Mouse (Mus musculus) lung, embryonic 16.5 days (tissue): ENCODE results near the gene Cdk17. TPM values are rescaled to one million over a fixed set of nuclear protein-coding genes. Genes with fewer than 3 reads are reported as not detected.
A peak's percentile ranks its signal among the peaks of the same experiment; 100 is the strongest.

Experiments used
- ATAC-seq: fragments of 200-750 bp; cut with Nextera tagmentation; 2 replicates; pipeline ENCODE4 v1.8.0; 2017; ENCODE audit warnings: low read depth, mild to moderate bottlenecking, moderate library complexity
- H3K27ac ChIP-seq: fragments of 300-500 bp; sonication (generic); 2 replicates; pipeline ENCODE4 v1.5.1; 2014; ENCODE audit warnings: mild to moderate bottlenecking, control low read depth, low read length
- H3K27me3 ChIP-seq: fragments of 300-500 bp; sonication (generic); 2 replicates; pipeline ENCODE4 v1.6.1; 2014; ENCODE audit warnings: low read depth, low read length, mixed read lengths; ENCODE audit not compliant: control insufficient read depth, insufficient read depth
- H3K36me3 ChIP-seq: fragments of 300-500 bp; sonication (generic); 2 replicates; pipeline ENCODE4 v1.6.1; 2014; ENCODE audit warnings: low read length; ENCODE audit not compliant: control insufficient read depth, insufficient read depth
- H3K4me1 ChIP-seq: fragments of 300-500 bp; sonication (generic); replicated peaks from 2 replicates; pipeline ENCODE4 v1.6.1; 2014; ENCODE audit warnings: low read length, mixed read lengths; ENCODE audit not compliant: control insufficient read depth, insufficient read depth
- H3K4me2 ChIP-seq: fragments of 300-500 bp; sonication (generic); 2 replicates; pipeline ENCODE4 v1.6.1; 2014; ENCODE audit warnings: low read depth, low read length, control low read depth
- H3K4me3 ChIP-seq: fragments of 300-500 bp; sonication (generic); 2 replicates; pipeline ENCODE4 v1.5.1; 2014; ENCODE audit warnings: mild to moderate bottlenecking, low read length, control low read depth
- H3K9ac ChIP-seq: fragments of 300-500 bp; sonication (generic); 2 replicates; pipeline ENCODE4 v1.6.1; 2014; ENCODE audit warnings: low read length, control low read depth
- H3K9me3 ChIP-seq: fragments of 300-500 bp; sonication (generic); 2 replicates; pipeline ENCODE4 v1.6.1; 2016; ENCODE audit warnings: low read length; ENCODE audit not compliant: control insufficient read depth
- WGBS: fragments of 180-500 bp; shearing (Covaris S2); extraction: QIAGEN DNeasy Blood & Tissue Kit; methylation state at CpG from one replicate; pipeline ENCODE4 v1.1.7; 2014; 5-methylcytosine and 5-hydroxymethylcytosine counted together
- polyA plus RNA-seq: library from polyadenylated mRNA; unstranded; fragments of >200 nt; fragmentation: Nextera tagmentation; extraction: Ambion mirVana; gene quantifications from 2 replicates; pipeline ENCODE4 v1.2.1, GENCODE M21; 2015

Gene Cdk17
- polyA plus RNA-seq, 1 experiment from 2014 or later: 15.0 TPM

DNA sequence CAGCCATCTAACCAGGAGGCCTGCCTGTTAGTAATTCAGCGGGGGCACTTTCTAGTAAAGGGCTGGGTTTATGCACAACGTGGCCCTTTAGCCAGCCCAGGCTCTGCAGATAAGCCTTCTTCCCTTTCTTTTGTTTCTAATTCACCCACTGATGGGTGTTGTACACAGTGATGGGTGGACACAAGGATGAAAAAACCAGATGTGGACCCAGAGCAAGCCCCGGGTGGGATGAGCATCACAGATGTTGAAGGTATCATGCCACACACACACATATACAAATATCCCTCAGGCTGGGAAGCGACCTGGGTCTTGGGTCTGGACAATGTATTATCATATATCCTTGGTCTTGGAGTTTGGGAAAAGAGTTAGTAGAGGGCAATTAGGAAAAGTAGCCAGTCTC is 142.6 kb downstream of the Cdk17 start:
- no peaks in the 10 kb centered on the region for H3K36me3 ChIP-seq
- whole genome bisulfite sequencing: 60% methylated on average over 4 of the region's 4 CpGs
- peak overlapping the region; percentile 10 for H3K27ac ChIP-seq
- H3K9me3 ChIP-seq: no peaks in the 10 kb centered on the region
- H3K4me2 ChIP-seq: peak overlapping the region; percentile 4
- H3K4me3 ChIP-seq: no peak overlapping the region
- H3K4me1 ChIP-seq: peaks cover under 1% of the 10 kb centered on the region
- no peak overlapping the region for H3K9ac ChIP-seq
- no peaks in the 10 kb centered on the region for H3K27me3 ChIP-seq
- ATAC-seq: no peak

DNA sequence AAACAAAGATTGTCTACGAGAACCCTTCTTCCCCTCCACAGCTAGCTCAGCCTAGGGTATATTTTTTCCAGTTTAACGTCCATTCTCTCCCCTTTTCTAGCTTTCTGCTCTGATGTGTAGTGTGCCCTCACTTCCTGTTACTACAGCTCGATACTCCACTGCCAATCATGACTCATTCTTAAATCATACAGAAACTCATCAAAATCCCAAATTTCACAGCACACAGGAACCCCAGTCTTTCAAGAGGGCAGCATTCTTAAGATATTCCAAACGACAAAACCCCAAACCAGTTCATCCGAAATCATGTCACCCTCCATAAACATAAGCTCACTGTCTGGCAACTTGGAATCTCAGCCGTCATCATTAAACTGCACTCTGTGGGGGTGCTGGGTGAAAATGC is 145.3 kb downstream of the Cdk17 start:
- no peak for ATAC-seq
- H3K9me3 ChIP-seq: no peaks in the 10 kb centered on the region
- no peaks in the 10 kb centered on the region for H3K27me3 ChIP-seq
- H3K27ac ChIP-seq: 0 out of 2 replicates have a peak overlapping the region, but pooled peaks have one; percentile 16
- WGBS: 36% methylated on average over 6 of the region's 6 CpGs
- peak overlapping the region; percentile 75 for H3K4me2 ChIP-seq
- no peaks in the 10 kb centered on the region for H3K36me3 ChIP-seq
- H3K9ac ChIP-seq: peak overlapping the region; percentile 8; the same call in 1 of the 2 replicates
- H3K4me3 ChIP-seq: 0 out of 2 replicates have a peak overlapping the region, but pooled peaks have one; percentile 23
- peaks cover 5% of the 10 kb centered on the region; the same call in 1 of the 2 replicates for H3K4me1 ChIP-seq

DNA sequence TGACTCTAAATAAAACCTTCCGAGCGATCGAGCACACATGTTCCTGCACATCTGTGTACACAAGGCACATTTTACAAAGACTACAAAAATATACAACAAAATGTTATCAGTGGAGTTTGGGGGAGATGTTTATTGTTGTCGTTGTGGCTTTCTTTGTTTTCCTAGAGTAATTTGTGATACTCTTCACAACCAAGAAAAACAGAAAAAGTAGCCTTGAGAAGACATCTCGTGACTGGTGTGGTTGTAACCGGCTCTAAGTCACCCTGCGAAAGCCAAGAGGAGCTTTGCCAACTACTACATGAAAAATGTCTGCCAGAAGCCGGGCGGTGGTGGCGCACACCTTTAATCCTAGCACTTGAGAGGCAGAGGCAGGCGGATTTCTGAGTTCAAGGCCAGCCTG is 145.7 kb downstream of the Cdk17 start:
- Histone ChIP-seq H3K9me3 (no peaks in the 10 kb centered on the region), H3K27ac (no peak overlapping the region), H3K36me3 (no peaks in the 10 kb centered on the region), H3K4me3 (peak overlapping the region; percentile 23; the same call in 1 of the 2 replicates), H3K4me2 (peak overlapping the region; percentile 75), H3K4me1 (peaks cover 5% of the 10 kb centered on the region; the same call in 1 of the 2 replicates), H3K27me3 (no peaks in the 10 kb centered on the region), H3K9ac (peak overlapping the region; percentile 30; the same call in 1 of the 2 replicates)
- ATAC-seq: no peak
- 54% methylated on average over 11 of the region's 11 CpGs for WGBS

DNA sequence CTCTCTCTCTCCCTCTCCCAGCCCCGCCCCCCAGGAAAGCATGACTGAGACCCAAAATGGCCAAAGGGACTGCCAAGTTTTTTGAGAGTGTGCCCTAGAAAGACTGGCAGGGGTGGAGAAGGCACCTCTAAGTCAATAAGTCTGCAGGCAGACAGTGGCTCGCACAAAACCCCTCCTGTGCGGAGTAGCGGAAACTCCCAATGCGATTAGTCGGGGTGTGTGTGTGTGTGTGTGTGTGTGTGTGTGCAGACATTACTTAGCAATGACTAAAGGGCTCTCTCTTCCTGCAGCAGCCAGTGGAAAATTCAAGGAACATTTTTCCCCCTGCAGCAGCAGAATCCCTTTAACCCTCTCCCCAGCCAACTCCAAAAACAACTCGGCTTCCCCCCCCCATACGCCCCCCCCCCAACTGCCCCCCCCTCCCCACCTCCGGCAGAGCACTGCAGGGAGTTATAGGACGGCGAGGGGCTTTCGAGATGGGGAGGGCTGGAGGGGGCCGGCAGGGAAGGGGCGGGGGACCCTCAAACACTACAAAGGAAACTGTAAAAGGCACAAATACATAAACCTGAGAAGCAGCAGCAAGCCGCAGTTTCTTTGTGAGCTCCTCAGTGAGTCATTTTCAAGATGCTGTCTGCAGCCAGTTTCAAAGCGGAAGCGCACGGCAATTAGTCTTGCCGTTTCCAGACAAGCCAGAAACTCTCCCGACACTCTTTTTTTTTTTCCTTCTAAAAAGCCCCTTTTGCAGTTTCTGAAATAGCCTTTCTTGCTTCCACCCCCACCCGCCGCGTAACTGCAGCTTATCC is 148.7 kb downstream of the Cdk17 start:
- peak overlapping the region; percentile 75 for H3K4me2 ChIP-seq
- H3K9me3 ChIP-seq: no peaks in the 10 kb centered on the region
- H3K27me3 ChIP-seq: no peaks in the 10 kb centered on the region
- H3K27ac ChIP-seq: peak overlapping the region; percentile 95
- H3K36me3 ChIP-seq: no peaks in the 10 kb centered on the region
- WGBS: under 1% methylated on average over 20 of the region's 23 CpGs
- peak; percentile 64 for ATAC-seq
- peaks cover 5% of the 10 kb centered on the region; the same call in 1 of the 2 replicates for H3K4me1 ChIP-seq
- peak overlapping the region; percentile 93 for H3K9ac ChIP-seq
- peak overlapping the region; percentile 64 for H3K4me3 ChIP-seq

DNA sequence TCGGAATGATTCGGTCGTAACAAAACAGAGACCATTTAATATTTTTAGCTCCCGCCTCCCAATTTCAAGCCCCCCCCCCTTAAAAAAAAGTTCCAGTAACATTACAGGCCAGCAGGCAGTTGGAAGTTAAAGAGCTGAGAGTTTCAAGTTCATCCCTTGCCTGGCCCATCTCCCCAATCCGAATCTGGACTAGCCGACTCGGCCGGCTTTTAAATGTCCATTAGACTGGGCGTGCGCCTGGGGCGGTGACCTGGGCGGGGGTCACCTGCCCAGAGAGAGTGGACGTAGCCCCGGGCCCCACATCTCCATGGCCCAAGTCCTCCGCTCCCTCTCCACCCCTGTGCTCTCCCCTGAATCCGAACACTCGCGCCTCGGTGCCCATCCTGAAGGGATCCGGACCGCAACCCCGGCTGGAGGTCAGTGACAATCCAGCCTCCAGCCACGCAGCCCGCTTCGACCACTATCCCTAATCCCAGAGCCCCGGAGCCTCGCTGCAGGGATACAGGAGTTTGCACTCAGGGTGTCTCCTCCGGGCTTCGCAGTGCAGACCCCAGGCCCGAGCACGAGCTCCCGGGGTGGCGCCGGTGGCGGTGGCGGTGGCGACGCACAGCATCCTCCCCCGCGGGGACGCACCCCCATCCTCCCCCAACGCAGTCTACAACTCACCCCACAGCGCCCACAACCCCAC is 149.4 kb downstream of the Cdk17 start:
- H3K9ac ChIP-seq: peak overlapping the region; percentile 93
- H3K9me3 ChIP-seq: no peaks in the 10 kb centered on the region
- under 1% methylated on average over 43 of the region's 43 CpGs for WGBS
- H3K4me2 ChIP-seq: peak overlapping the region; percentile 75
- peaks cover 5% of the 10 kb centered on the region; the same call in 1 of the 2 replicates for H3K4me1 ChIP-seq
- ATAC-seq: peak; percentile 34
- no peaks in the 10 kb centered on the region for H3K36me3 ChIP-seq
- H3K4me3 ChIP-seq: peak overlapping the region; percentile 64
- peak overlapping the region; percentile 95 for H3K27ac ChIP-seq
- no peaks in the 10 kb centered on the region for H3K27me3 ChIP-seq

DNA sequence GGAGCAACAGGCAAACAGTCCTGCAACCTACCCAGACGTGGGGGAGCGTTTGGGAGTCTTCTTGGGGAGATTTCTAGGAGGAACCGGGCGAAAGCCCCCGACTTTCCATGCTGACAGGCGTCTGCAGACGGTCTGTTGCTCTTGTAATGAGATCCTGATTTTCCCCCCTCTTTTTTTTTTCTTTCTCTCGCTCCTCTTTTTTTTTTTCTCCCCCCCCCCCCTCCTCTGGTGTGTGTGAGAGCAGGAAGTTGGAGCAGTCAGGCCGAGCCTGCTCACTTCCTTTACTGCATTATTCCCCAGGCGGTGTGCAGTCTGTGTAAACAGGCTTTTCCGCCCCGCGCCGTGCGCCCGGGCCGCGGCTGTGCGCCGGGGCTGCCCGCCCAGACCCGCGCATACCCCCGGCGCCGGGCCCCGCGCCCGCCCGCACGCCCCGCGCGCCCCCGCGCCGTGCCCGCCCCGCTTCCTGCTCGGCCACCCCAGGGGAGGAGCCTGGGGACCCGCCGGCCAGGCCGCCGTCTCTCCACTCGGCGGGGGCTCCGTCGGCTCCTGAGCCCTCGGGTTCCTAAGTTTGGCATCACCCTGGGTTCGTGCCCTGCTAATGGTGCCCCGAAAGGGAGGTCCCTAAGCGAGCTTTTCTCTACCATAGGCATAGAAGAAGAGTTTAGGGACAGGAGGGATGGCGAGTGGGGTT is 150.2 kb downstream of the Cdk17 start, which contains the start of gene Elk3:
Gene Elk3 (minus strand): TSS at position 415 of the 691 bp plus-strand sequence.
- peak within 1 kb of the TSS; percentile 75 for H3K4me2 ChIP-seq
- under 1% methylated on average over 28 of the region's 53 CpGs for WGBS
- no peaks in the 10 kb centered on the region for H3K9me3 ChIP-seq
- no peaks in the 10 kb centered on the region for H3K36me3 ChIP-seq
- no peaks in the 10 kb centered on the region for H3K27me3 ChIP-seq
- peaks cover 5% of the 10 kb centered on the region; the same call in 1 of the 2 replicates for H3K4me1 ChIP-seq
- H3K4me3 ChIP-seq: peak within 1 kb of the TSS; percentile 64
- H3K27ac ChIP-seq: peak within 1 kb of the TSS; percentile 95
- peak; percentile 84 for ATAC-seq
- H3K9ac ChIP-seq: peak within 1 kb of the TSS; percentile 93

DNA sequence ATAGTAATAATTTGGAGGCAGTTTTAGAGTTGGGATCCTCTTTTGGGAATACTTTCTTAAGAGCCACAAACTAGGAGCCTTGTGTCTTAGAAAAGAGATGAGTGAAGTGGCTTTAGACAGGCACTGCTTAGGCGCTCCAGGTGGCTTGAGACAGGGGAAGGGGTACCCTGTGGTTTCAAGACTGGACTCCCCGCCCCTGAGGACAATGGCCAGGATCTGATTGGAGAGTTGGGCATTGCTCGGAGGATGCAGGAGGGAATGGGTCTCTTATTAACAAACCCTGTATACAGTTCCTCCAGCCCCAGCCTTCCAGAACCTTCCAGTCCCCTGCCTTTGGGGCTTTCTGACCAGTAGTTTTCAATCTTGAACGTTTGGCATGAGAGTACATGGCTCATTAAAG is 150.9 kb downstream of the Cdk17 start:
- no peaks in the 10 kb centered on the region for H3K9me3 ChIP-seq

More for the DNA sequence above, 150.9 kb downstream of the Cdk17 start:
- H3K36me3 ChIP-seq: no peaks in the 10 kb centered on the region
- H3K9ac ChIP-seq: peak overlapping the region; percentile 93
- no peaks in the 10 kb centered on the region for H3K27me3 ChIP-seq
- peak overlapping the region; percentile 75 for H3K4me2 ChIP-seq
- ATAC-seq: no peak
- WGBS: 17% methylated on average over 4 of the region's 4 CpGs
- H3K4me3 ChIP-seq: peak overlapping the region; percentile 64; the same call in 1 of the 2 replicates
- H3K27ac ChIP-seq: peak overlapping the region; percentile 95
- peaks cover 5% of the 10 kb centered on the region; the same call in 1 of the 2 replicates for H3K4me1 ChIP-seq
